Mouse (Mus musculus) heart, postnatal 0 days (tissue): ENCODE data around the gene Olfr220. TPM values are rescaled to one million over a fixed set of nuclear protein-coding genes. Genes with fewer than 3 reads are reported as not detected.

ENCODE experiments used
- ATAC-seq: fragments of 200-750 bp; cut with Nextera tagmentation; 2 replicates; pipeline ENCODE4 v1.8.0; 2017; ENCODE audit warnings: low read depth, moderate number of reproducible peaks, moderate library complexity; ENCODE audit not compliant: insufficient read depth
- DNase-seq: peaks from one replicate; pipeline ENCODE4 v3.0.0-alpha.2; 2016; ENCODE audit warnings: low spot score
- H3K27ac ChIP-seq: fragments of 300-500 bp; sonication (generic); 2 replicates; pipeline ENCODE4 v1.5.1; 2014; ENCODE audit warnings: low read depth, mild to moderate bottlenecking
- H3K27me3 ChIP-seq: fragments of 300-500 bp; sonication (generic); 2 replicates; pipeline ENCODE4 v1.6.1; 2014; ENCODE audit warnings: low read length, mixed read lengths; ENCODE audit not compliant: control insufficient read depth, insufficient read depth
- H3K36me3 ChIP-seq: fragments of 300-500 bp; sonication (generic); replicated peaks from 2 replicates; pipeline ENCODE4 v1.6.1; 2014; ENCODE audit warnings: low read length, mixed read lengths; ENCODE audit not compliant: control insufficient read depth, insufficient read depth
- H3K4me1 ChIP-seq: fragments of 300-500 bp; sonication (generic); 2 replicates; pipeline ENCODE4 v1.6.1; 2014; ENCODE audit warnings: antibody characterized with exemption; ENCODE audit not compliant: control insufficient read depth, insufficient read depth
- H3K4me2 ChIP-seq: fragments of 300-500 bp; sonication (generic); 2 replicates; pipeline ENCODE4 v1.6.1; 2014; ENCODE audit warnings: low read depth, mild to moderate bottlenecking, low read length, moderate library complexity
- H3K4me3 ChIP-seq: fragments of 300-500 bp; sonication (generic); 2 replicates; pipeline ENCODE4 v1.5.1; 2014; ENCODE audit warnings: low read depth, low read length
- H3K9ac ChIP-seq: fragments of 300-500 bp; sonication (generic); replicated peaks from 2 replicates; pipeline ENCODE4 v1.6.1; 2014; ENCODE audit warnings: low read depth, low read length, mixed read lengths
- H3K9me3 ChIP-seq: fragments of 300-500 bp; sonication (generic); replicated peaks from 2 replicates; pipeline ENCODE4 v1.6.1; 2016; ENCODE audit warnings: low read length; ENCODE audit not compliant: control insufficient read depth
- CTCF ChIP-seq: IDR thresholded peaks from 2 replicates; pipeline ENCODE4 v1.5.1; 2016; ENCODE audit warnings: antibody characterized with exemption, control low read depth, low read depth
- EP300 ChIP-seq: IDR thresholded peaks from 2 replicates; pipeline ENCODE4 v1.6.1; 2016; ENCODE audit warnings: antibody characterized with exemption, low read depth
- WGBS: fragments of 180-500 bp; shearing (Covaris S2); extraction: QIAGEN DNeasy Blood & Tissue Kit; methylation state at CpG from one replicate; pipeline ENCODE4 v1.1.7; 2014; 5-methylcytosine and 5-hydroxymethylcytosine counted together
- polyA plus RNA-seq: library from polyadenylated mRNA; unstranded; fragments of >200 nt; fragmentation: Nextera tagmentation; extraction: Ambion mirVana; gene quantifications from 2 replicates; pipeline ENCODE4 v1.2.1, GENCODE M21; 2015
- total RNA-seq: library from RNA; depleted of rRNA; stranded (reverse); fragments of >200 nt; gene quantifications from 2 replicates; pipeline ENCODE4 v1.2.3, GENCODE M21; 2014; ENCODE audit warnings: low replicate concordance

The Olfr220 gene
- total and polyA plus RNA-seq, 2 experiments from 2014 or later, result not detected

DNA sequence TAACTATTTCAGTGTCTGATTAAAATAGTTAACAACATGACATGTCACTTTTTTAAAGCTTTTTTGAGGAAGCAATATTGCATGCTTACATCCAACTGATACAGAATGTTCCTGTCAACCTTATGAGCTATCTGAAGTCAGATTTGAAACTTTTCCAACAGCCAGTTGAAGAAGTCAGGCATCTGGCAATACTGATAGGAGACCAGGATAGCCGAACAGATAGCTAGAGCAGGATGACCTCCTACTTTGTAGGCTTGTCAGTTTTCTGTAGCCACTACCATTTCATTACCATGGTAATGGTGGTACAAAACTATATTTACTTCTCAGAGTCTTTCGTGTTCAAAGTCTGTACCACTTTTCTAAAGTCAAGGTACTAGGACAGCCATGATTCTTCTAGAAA is 13.5 kb upstream of the Olfr220 start:
- Histone ChIP-seq H3K9me3 (no peaks in the 10 kb centered on the region), H3K4me2 (no peak overlapping the region), H3K36me3 (no peaks in the 10 kb centered on the region), H3K27ac (no peak overlapping the region), H3K4me3 (no peak overlapping the region), H3K9ac (no peak overlapping the region), H3K4me1 (no peaks in the 10 kb centered on the region), H3K27me3 (no peaks in the 10 kb centered on the region)
- DNase-seq, result no peak
- no peak for ATAC-seq
- no peak for TF ChIP-seq CTCF
- TF ChIP-seq EP300, result no peak
- WGBS, result 70% methylated on average over 2 of the region's 2 CpGs

- no peak overlapping the region for H3K9ac ChIP-seq
- no peak for ATAC-seq
- no peaks in the 10 kb centered on the region for H3K4me1 ChIP-seq
- WGBS, result 50% methylated on average over 1 of the region's 1 CpGs
- H3K4me3 ChIP-seq, result no peak overlapping the region
- no peaks in the 10 kb centered on the region for H3K27me3 ChIP-seq
- H3K27ac ChIP-seq, result no peak overlapping the region
- H3K36me3 ChIP-seq, result no peaks in the 10 kb centered on the region
- no peak overlapping the region for H3K4me2 ChIP-seq
- TF ChIP-seq CTCF, result no peak
- TF ChIP-seq EP300, result no peak
- H3K9me3 ChIP-seq, result no peaks in the 10 kb centered on the region
- no peak for DNase-seq
Measured at GRCm38 (mm10) chr1:174434121-174434520, 7.8 kb upstream of the Olfr220 start.

DNA sequence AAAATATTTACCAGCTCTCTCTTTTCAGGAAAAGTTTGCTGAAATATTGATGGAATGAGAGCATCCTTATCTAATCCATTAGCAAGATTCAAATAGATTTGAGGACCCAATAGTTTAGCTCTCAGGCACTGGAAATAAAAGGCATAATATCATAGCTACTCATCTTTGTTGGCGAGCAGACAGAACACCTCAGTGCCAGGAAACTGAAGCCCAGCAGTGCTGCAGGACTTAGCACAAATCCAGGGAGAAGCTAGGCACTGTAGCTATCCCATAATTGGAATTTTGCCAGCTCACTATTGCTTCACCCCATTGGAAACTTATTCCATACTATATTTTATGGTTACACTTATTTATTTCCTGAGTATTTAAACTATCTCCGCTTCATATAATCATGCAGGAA is 13.2 kb downstream of the Olfr220 start:
- H3K9me3 ChIP-seq, result no peaks in the 10 kb centered on the region
- H3K4me2 ChIP-seq, result no peak overlapping the region
- no peak overlapping the region for H3K9ac ChIP-seq
- H3K36me3 ChIP-seq, result no peaks in the 10 kb centered on the region
- TF ChIP-seq CTCF, result no peak
- H3K4me1 ChIP-seq, result no peaks in the 10 kb centered on the region
- H3K4me3 ChIP-seq, result no peak overlapping the region
- H3K27ac ChIP-seq, result no peak overlapping the region
- no peak for ATAC-seq
- DNase-seq, result no peak
- no peaks in the 10 kb centered on the region for H3K27me3 ChIP-seq
- whole genome bisulfite sequencing, result 75% methylated on average over 2 of the region's 2 CpGs

- H3K36me3 ChIP-seq, result no peaks in the 10 kb centered on the region
- no peak overlapping the region for H3K4me2 ChIP-seq
- H3K27me3 ChIP-seq, result no peaks in the 10 kb centered on the region
- WGBS, result 43% methylated on average over 3 of the region's 3 CpGs
- ATAC-seq (no peak), DNase-seq (no peak)
- no peak overlapping the region for H3K27ac ChIP-seq
- H3K4me3 ChIP-seq, result no peak overlapping the region
- no peak for TF ChIP-seq EP300
- no peak for TF ChIP-seq CTCF
- no peaks in the 10 kb centered on the region for H3K9me3 ChIP-seq
- no peak overlapping the region for H3K9ac ChIP-seq
- no peaks in the 10 kb centered on the region for H3K4me1 ChIP-seq
Measured at GRCm38 (mm10) chr1:174465385-174465784, 23.5 kb downstream of the Olfr220 start.

- H3K9me3 ChIP-seq, result no peaks in the 10 kb centered on the region
- H3K4me1 ChIP-seq, result no peaks in the 10 kb centered on the region
- TF ChIP-seq EP300, result no peak
- TF ChIP-seq CTCF, result peak; percentile 64
- H3K27ac ChIP-seq, result no peak overlapping the region
- no peaks in the 10 kb centered on the region for H3K36me3 ChIP-seq
- peak; percentile 24 for DNase-seq
- no peak overlapping the region for H3K4me3 ChIP-seq
- 23% methylated on average over 2 of the region's 2 CpGs for WGBS
- no peak for ATAC-seq
- H3K27me3 ChIP-seq, result no peaks in the 10 kb centered on the region
- H3K9ac ChIP-seq, result no peak overlapping the region
- no peak overlapping the region for H3K4me2 ChIP-seq
Measured at GRCm38 (mm10) chr1:174466240-174466639, 24.4 kb downstream of the Olfr220 start.

- 8% methylated on average over 6 of the region's 6 CpGs for WGBS
- H3K4me3 ChIP-seq, result no peak overlapping the region
- no peaks in the 10 kb centered on the region for H3K9me3 ChIP-seq
- TF ChIP-seq CTCF (peak; percentile 95), EP300 (no peak)
- no peaks in the 10 kb centered on the region for H3K27me3 ChIP-seq
- DNase-seq (peak; percentile 41), ATAC-seq (no peak)
- no peak overlapping the region for H3K4me2 ChIP-seq
- H3K9ac ChIP-seq, result no peak overlapping the region
- H3K36me3 ChIP-seq, result no peaks in the 10 kb centered on the region
- no peak overlapping the region for H3K27ac ChIP-seq
- no peaks in the 10 kb centered on the region for H3K4me1 ChIP-seq
Measured at GRCm38 (mm10) chr1:174469736-174470135, 27.9 kb downstream of the Olfr220 start.
